In the genomic region with DNA sequence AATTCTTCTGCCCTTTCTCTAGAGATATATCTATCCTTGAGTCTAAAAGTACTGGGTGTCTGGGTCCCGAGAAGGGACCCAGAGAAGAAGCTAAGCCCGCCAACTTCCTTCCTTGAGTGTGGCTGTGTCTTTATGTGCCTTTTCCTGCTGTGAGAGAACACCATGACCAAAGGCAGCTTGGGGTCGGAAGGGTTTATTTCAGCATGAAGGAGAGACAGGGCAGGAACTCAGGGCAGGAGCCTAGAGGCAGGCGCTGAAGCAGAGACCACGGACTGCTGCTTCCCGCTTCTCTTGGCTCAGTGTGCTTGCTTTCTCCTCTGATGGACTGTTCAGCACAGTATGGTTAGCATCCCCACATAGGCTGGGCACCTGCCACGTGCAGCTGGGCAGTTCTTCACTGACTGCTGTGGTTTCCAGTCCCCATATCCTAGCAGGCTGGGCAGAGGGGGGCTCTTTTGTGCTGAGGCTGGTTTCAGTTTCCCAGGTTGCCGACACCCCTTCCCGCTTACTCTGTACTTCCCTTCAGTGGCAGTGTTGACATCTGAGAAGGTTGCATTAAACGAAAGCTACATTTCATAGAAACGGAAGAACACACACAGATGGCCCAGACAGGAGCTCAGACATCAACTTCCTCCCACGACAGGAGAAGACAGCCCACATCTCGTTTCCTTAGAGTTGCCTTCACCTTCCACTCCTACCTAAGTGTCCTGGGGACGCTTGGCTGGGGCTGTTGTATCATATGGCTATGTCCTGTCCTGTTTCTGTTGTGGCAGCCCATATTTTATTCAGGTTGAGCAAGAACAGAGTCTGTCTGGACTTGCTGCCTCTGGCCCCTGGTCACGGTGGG, we compare ENCODE assay signal across 10 mouse cellular contexts. TPM values are rescaled to one million over a fixed set of nuclear protein-coding genes. Genes with fewer than 3 reads are reported as not detected.
DNase-seq lines count a peak whose midpoint lies in the region; ATAC-seq and TF ChIP-seq lines count a peak whose summit lies in the region.
"Had no signal": no experiment of that assay in that cellular context is flagged by ENCODE, and none has a peak within 500 bp of the region (broad histone marks: within the 10 kb centered on the region; RNA-seq: fewer than 3 reads in every experiment).

No protein-coding gene starts in this region.

- no peak for DNase-seq in layer of hippocampus, adult 2 months (ENCODE audit: low spot score in 2 of 2)
- no peak for DNase-seq in layer of hippocampus, postnatal 14 days (ENCODE audit: low spot score in 2 of 2)
- DNase-seq in liver, embryonic 14.5 days (ENCODE audit: low read depth in 3 of 3, low spot score in 3 of 3) = peak in 1 of 3 experiments; percentile 26
- DNase-seq in spleen, postnatal 36 days (ENCODE audit: low spot score in 2 of 2) = peak; percentile 63 to 71
- DNase-seq in ovary, postnatal 14 days (ENCODE audit: low spot score) = no peak
- no peak for DNase-seq in adrenal gland, postnatal 4 days (ENCODE audit: low spot score in 2 of 2)
- no peak for DNase-seq in cerebellum, adult 18-20 months

- no peak for TF ChIP-seq CTCF in layer of hippocampus, adult 2 months (conservative IDR thresholded peaks at IDR 0.05)
- TF ChIP-seq CTCF in liver, embryonic 14.5 days (IDR thresholded peaks at IDR 0.05; ENCODE audit: low read depth) = no peak

- H3K4me3 ChIP-seq in layer of hippocampus, adult 2 months = no peak overlapping the region
- no peak overlapping the region for H3K4me3 ChIP-seq in liver, embryonic 14.5 days (ENCODE audit: insufficient read depth in 1 of 2, low read depth in 2 of 2, low read length in 2 of 2)
- H3K4me3 ChIP-seq: forebrain, embryonic 13.5 days; neural tube, embryonic 12.5 days had no signal

- no peak overlapping the region for H3K9ac ChIP-seq in liver, embryonic 14.5 days (replicated peaks)
- H3K9ac ChIP-seq: forebrain, embryonic 13.5 days; neural tube, embryonic 12.5 days had no signal

- ATAC-seq in activated CD4-positive, CD25-positive, alpha-beta regulatory T cell, adult 4 months = peak; percentile 81
- peak; percentile 40; the same call in 1 of the 2 replicates for ATAC-seq in liver, embryonic 14.5 days (ENCODE audit: insufficient read depth)
- ATAC-seq: forebrain, embryonic 13.5 days had no signal

- no peaks in the 10 kb centered on the region for H3K27me3 ChIP-seq in liver, embryonic 14.5 days (ENCODE audit: control insufficient read depth, insufficient read depth, low read length)
- H3K27me3 ChIP-seq: forebrain, embryonic 13.5 days; neural tube, embryonic 12.5 days had no signal

- H3K9me3 ChIP-seq in liver, embryonic 14.5 days (ENCODE audit: control insufficient read depth, low read length) = no peaks in the 10 kb centered on the region
- H3K9me3 ChIP-seq: forebrain, embryonic 13.5 days; neural tube, embryonic 12.5 days had no signal

- H3K36me3 ChIP-seq in liver, embryonic 14.5 days (replicated peaks; ENCODE audit: control insufficient read depth, insufficient read depth, low read depth) = no peaks in the 10 kb centered on the region
- H3K36me3 ChIP-seq: neural tube, embryonic 12.5 days had no signal

- H3K4me1 ChIP-seq in liver, embryonic 14.5 days (replicated peaks; ENCODE audit: control insufficient read depth in 2 of 2, insufficient read depth in 2 of 2, low read length in 1 of 2) = peaks cover 0 to 9% of the 10 kb centered on the region in 2 experiments; a peak in 1 of 4 replicates

- WGBS in liver, embryonic 14.5 days (ENCODE audit: insufficient replicate concordance) = 32% methylated on average over 15 of the region's 15 CpGs

- no peak overlapping the region for H3K4me2 ChIP-seq in liver, embryonic 14.5 days (ENCODE audit: low read depth)
- H3K4me2 ChIP-seq: forebrain, embryonic 13.5 days; neural tube, embryonic 12.5 days had no signal

- 0 out of 2 replicates have a peak overlapping the region, but pooled peaks have one; percentile 21 for H3K27ac ChIP-seq in layer of hippocampus, adult 2 months
- H3K27ac ChIP-seq in liver, embryonic 14.5 days = no peak overlapping the region
- H3K27ac ChIP-seq: forebrain, embryonic 13.5 days; neural tube, embryonic 12.5 days had no signal

- TF ChIP-seq EP300 in liver, embryonic 14.5 days (IDR thresholded peaks at IDR 0.05; ENCODE audit: low read depth) = no peak

RNA-seq across cellular contexts. Expression of a gene that starts 6.3 kb away (rescaled TPM):
- 10 to 100 TPM; 24.0 to 29.5 TPM for total RNA-seq in layer of hippocampus, adult 2 months (2021)
- 10 to 100 TPM; 17.4 to 20.6 TPM for total RNA-seq in layer of hippocampus, postnatal 14 days (2021)
- polyA plus RNA-seq in activated CD4-positive, CD25-positive, alpha-beta regulatory T cell, adult 4 months (2017; shearing (Covaris generic)) = 100 to 1,000 TPM; 149 to 152 TPM
- polyA plus RNA-seq in liver, embryonic 14.5 days (2012; rRNA removed) = 3.6 and 4.7 TPM in 2 replicates
- polyA plus RNA-seq in liver, embryonic 14.5 days (2014; fragmentation: Nextera tagmentation; extraction: Ambion mirVana) = 10.3 and 11.2 TPM in 2 replicates
- 10 to 100 TPM; 22.0 to 36.5 TPM for total RNA-seq in adrenal gland, postnatal 4 days (2021)

RNA-seq across cellular contexts. Expression of a gene that starts 38.5 kb away (rescaled TPM):
- 1 to 10 TPM; 2.1 to 2.6 TPM for total RNA-seq in layer of hippocampus, adult 2 months (2021)
- 1 to 10 TPM; 2.8 to 3.1 TPM for total RNA-seq in layer of hippocampus, postnatal 14 days (2021)
- polyA plus RNA-seq in activated CD4-positive, CD25-positive, alpha-beta regulatory T cell, adult 4 months (2017; shearing (Covaris generic)) = under 1 TPM; 0.45 to 0.47 TPM
- polyA plus RNA-seq in liver, embryonic 14.5 days (2012; rRNA removed) = 0.24 and 0.26 TPM in 2 replicates
- 0.37 and 0.38 TPM in 2 replicates for polyA plus RNA-seq in liver, embryonic 14.5 days (2014; fragmentation: Nextera tagmentation; extraction: Ambion mirVana)
- total RNA-seq in adrenal gland, postnatal 4 days (2021) = 1 to 10 TPM; 2.7 to 3.0 TPM

Comparison
In these comparisons a context has a peak if more than half of its experiments do, and no peak if none do; other contexts are left out.
1. DNase-seq: peak in spleen, postnatal 36 days (2 of 2); none in layer of hippocampus, adult 2 months (0 of 2), layer of hippocampus, postnatal 14 days (0 of 2), ovary, postnatal 14 days (single experiment), adrenal gland, postnatal 4 days (0 of 2) and cerebellum, adult 18-20 months (0 of 2).